Mouse (Mus musculus) brown adipose tissue, adult 24 weeks (tissue): ENCODE results near the gene Ugt1a6b. TPM values are rescaled to one million over a fixed set of nuclear protein-coding genes. Genes with fewer than 3 reads are reported as not detected.

Experiments used
- H3K27ac ChIP-seq: fragments of 200-500 bp; replicated peaks from 2 replicates; pipeline ENCODE4 v1.5.1; 2012; ENCODE audit warnings: low read depth, mild to moderate bottlenecking, low read length
- H3K4me1 ChIP-seq: fragments of 200-500 bp; 2 replicates; pipeline ENCODE4 v1.6.1; 2012; ENCODE audit warnings: low read length, mixed read lengths; ENCODE audit not compliant: control insufficient read depth, insufficient read depth, insufficient read length
- H3K4me3 ChIP-seq: fragments of 200-500 bp; 2 replicates; pipeline ENCODE4 v1.5.1; 2012; ENCODE audit warnings: low read depth, mild to moderate bottlenecking, low read length, moderate library complexity; ENCODE audit not compliant: insufficient read depth
- polyA plus RNA-seq: library from polyadenylated mRNA; stranded (reverse); fragments of >200 nt; gene quantifications from 2 replicates; pipeline ENCODE4 v1.2.4, GENCODE M21; 2012; ENCODE audit not compliant: missing spikeins, insufficient read depth, insufficient read length

Gene Ugt1a6b
- polyA plus RNA-seq, 1 experiment = 5.0 TPM

GRCm38 (mm10) chr1:88200456-88200855, 97.4 kb downstream of the Ugt1a6b start, which contains the start of gene Ugt1a2:
Ugt1a2 (plus strand) TSS chr1:88200601.
- no peak within 1 kb of the TSS for H3K4me3 ChIP-seq
- no peaks in the 10 kb centered on the region for H3K4me1 ChIP-seq
- H3K27ac ChIP-seq = no peak within 1 kb of the TSS

- Histone ChIP-seq H3K27ac (no peak within 1 kb of the TSS), H3K4me3 (peak within 1 kb of the TSS; percentile 71), H3K4me1 (no peaks in the 10 kb centered on the region)
Measured at GRCm38 (mm10) chr1:88205294-88205922, 102.4 kb downstream of the Ugt1a6b start, which contains the start of gene Dnajb3. Dnajb3 (minus strand) TSS chr1:88205782.

DNA sequence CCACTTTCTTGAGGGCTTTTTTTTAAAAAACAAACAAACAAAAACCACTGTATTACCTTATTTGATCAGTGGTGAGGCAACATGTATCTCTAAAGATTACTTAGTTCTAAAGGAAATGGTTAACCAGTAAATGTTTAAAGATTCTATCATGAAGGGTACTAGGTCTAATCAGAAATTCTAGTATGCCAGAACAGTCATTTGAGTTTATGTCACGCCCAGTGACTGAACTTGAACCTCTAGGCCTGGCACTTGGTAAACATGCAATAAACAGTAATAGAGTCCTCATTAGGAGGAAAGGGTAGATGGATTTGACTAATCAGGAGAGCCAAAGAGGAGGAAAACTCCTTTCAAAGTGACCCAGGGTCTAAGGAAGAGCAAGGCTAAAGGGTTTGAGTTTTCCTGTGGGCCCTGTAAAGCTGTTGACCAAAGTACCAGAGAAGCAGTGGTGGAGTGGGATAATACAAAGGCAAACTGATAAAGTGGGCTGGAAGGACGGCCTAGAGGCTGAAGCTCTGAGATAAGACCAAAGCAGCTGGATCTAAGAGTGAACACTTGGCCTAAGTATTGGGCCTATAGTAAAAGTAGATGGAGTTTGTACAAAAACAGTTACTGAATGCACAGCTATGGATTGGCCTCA, 103.9 kb downstream of the Ugt1a6b start:
- no peaks in the 10 kb centered on the region for H3K4me1 ChIP-seq
- H3K4me3 ChIP-seq = no peak overlapping the region
- no peak overlapping the region for H3K27ac ChIP-seq

DNA sequence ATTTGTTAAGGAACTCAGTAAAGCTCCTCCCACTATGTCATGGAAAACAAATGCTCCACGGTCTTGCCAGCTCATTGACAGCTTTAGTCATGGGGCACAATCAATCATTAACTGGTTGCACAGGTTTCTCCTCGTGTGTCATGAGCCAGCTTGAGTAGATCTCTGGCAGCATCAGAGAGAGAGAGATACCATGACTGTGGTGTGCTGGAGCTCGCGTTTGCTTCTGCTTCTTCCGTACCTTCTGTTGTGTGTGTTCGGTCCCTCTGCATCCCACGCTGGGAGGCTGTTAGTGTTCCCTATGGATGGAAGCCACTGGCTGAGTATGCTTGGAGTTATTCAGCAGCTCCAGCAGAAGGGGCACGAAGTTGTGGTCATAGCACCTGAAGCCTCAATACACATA, 108.8 kb downstream of the Ugt1a6b start, which contains the start of gene Ugt1a1:
Ugt1a1 (plus strand) TSS at position 148 of the 400 bp plus-strand sequence.
- Histone ChIP-seq H3K4me3 (no peak within 1 kb of the TSS), H3K27ac (no peak within 1 kb of the TSS), H3K4me1 (no peaks in the 10 kb centered on the region)

GRCm38 (mm10) chr1:88212341-88213045, 109.4 kb downstream of the Ugt1a6b start:
- Histone ChIP-seq H3K27ac (no peak overlapping the region), H3K4me3 (no peak overlapping the region)

GRCm38 (mm10) chr1:88213061-88213460, 110.0 kb downstream of the Ugt1a6b start:
- H3K27ac ChIP-seq = no peak overlapping the region
- H3K4me3 ChIP-seq = no peak overlapping the region
- H3K4me1 ChIP-seq = no peaks in the 10 kb centered on the region

More at GRCm38 (mm10) chr1:88212341-88213045, 109.4 kb downstream of the Ugt1a6b start:
- H3K4me1 ChIP-seq = no peaks in the 10 kb centered on the region

GRCm38 (mm10) chr1:88213766-88214461, 110.9 kb downstream of the Ugt1a6b start:
- H3K27ac ChIP-seq = no peak overlapping the region
- no peak overlapping the region for H3K4me3 ChIP-seq
- H3K4me1 ChIP-seq = no peaks in the 10 kb centered on the region

GRCm38 (mm10) chr1:88214462-88214952, 111.5 kb downstream of the Ugt1a6b start:
- H3K4me1 ChIP-seq = no peaks in the 10 kb centered on the region
- H3K4me3 ChIP-seq = no peak overlapping the region
- H3K27ac ChIP-seq = no peak overlapping the region

- H3K4me3 ChIP-seq = no peak overlapping the region
- H3K27ac ChIP-seq = no peak overlapping the region
- H3K4me1 ChIP-seq = no peaks in the 10 kb centered on the region
Measured at GRCm38 (mm10) chr1:88215466-88216380, 112.7 kb downstream of the Ugt1a6b start.

DNA sequence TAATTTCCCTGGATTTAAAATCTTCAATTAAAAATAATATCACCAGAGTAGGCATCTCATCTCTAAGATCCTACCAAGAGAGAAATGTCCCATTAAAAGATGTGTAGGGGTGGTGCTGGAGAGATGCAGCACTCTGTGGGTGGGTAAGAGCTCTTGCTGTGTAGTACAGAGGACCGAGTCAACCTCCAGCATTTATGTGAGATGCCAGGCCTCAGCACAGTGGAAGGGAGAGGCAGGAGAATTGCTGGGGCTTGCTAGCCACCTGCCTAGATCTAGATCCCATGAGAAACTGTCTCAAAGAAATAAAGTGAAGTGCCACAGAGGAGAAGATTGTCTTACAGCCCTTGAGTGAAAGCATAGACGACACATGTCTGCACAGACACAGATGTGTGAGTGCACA, 113.5 kb downstream of the Ugt1a6b start:
- Histone ChIP-seq H3K4me1 (no peaks in the 10 kb centered on the region), H3K27ac (no peak overlapping the region)

GRCm38 (mm10) chr1:88217144-88217543, 114.1 kb downstream of the Ugt1a6b start:
- Histone ChIP-seq H3K27ac (no peak overlapping the region), H3K4me3 (no peak overlapping the region), H3K4me1 (no peaks in the 10 kb centered on the region)

More for the DNA sequence above, 113.5 kb downstream of the Ugt1a6b start:
- no peak overlapping the region for H3K4me3 ChIP-seq

GRCm38 (mm10) chr1:88217576-88217975, 114.5 kb downstream of the Ugt1a6b start:
- Histone ChIP-seq H3K4me3 (no peak overlapping the region), H3K4me1 (no peaks in the 10 kb centered on the region), H3K27ac (no peak overlapping the region)

GRCm38 (mm10) chr1:88218051-88218450, 115.0 kb downstream of the Ugt1a6b start:
- no peak overlapping the region for H3K27ac ChIP-seq

GRCm38 (mm10) chr1:88218591-88218990, 115.5 kb downstream of the Ugt1a6b start:
- Histone ChIP-seq H3K27ac (no peak overlapping the region), H3K4me3 (no peak overlapping the region), H3K4me1 (no peaks in the 10 kb centered on the region)

More at GRCm38 (mm10) chr1:88218051-88218450, 115.0 kb downstream of the Ugt1a6b start:
- no peak overlapping the region for H3K4me3 ChIP-seq
- no peaks in the 10 kb centered on the region for H3K4me1 ChIP-seq
